Mouse (Mus musculus): Measurements from ENCODE around the gene Gm14819. TPM values are rescaled to one million over a fixed set of nuclear protein-coding genes. Genes with fewer than 3 reads are reported as not detected.
"Not testable (repeated sequence)": the region's sequence is repeated elsewhere in the genome, so short reads cannot be mapped to it uniquely, and the experiment has no call there.

Gene Gm14819
- not detected in 2 replicates for total RNA-seq (2017)

DNA sequence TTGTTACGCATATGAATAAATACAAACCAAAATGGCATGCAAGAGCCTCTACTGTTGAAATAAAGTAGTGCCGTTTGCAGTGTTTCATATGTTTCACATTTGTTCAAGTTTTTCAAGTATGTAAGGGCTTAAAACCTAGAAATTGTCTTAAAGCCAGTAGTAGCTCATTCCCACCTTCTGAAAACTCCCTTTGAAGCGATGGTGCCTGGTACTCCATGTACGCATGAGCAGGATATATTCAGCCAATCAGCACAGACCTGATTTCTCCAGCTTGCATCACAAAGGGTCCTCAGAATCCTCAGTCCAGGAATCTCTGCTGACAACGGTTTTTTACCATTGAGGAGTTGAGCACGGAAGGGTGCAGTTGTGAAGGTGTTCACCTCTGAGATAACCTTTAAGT is at the start of gene Gm14819:
Gene Gm14819 (plus strand): TSS at position 301 of the 400 bp plus-strand sequence.
- ATAC-seq (ENCODE audit: extremely low read depth, insufficient number of reproducible peaks, low FRiP score, poor library complexity, severe bottlenecking) = not testable (repeated sequence)

Data from neutrophil, adult 5-6 weeks (primary cell).